Mouse (Mus musculus) forebrain, embryonic 12.5 days (tissue): ENCODE measurements around the gene Slx1b. TPM values are rescaled to one million over a fixed set of nuclear protein-coding genes. Genes with fewer than 3 reads are reported as not detected.
"Not testable (repeated sequence)": the region's sequence is repeated elsewhere in the genome, so short reads cannot be mapped to it uniquely, and the experiment has no call there.

Experiments used
- ATAC-seq: fragments of 200-750 bp; cut with Nextera tagmentation; 2 replicates; pipeline ENCODE4 v1.8.0; 2017; ENCODE audit warnings: moderate TSS enrichment; ENCODE audit not compliant: low FRiP score
- H3K27ac ChIP-seq: fragments of 300-500 bp; sonication (generic); 2 replicates; pipeline ENCODE4 v1.5.1; 2016; ENCODE audit warnings: mild to moderate bottlenecking
- H3K27me3 ChIP-seq: fragments of 300-500 bp; sonication (generic); 2 replicates; pipeline ENCODE4 v1.6.1; 2016; ENCODE audit warnings: mild to moderate bottlenecking
- H3K36me3 ChIP-seq: fragments of 300-500 bp; sonication (generic); replicated peaks from 2 replicates; pipeline ENCODE4 v1.6.1; 2016; ENCODE audit warnings: mild to moderate bottlenecking
- H3K4me1 ChIP-seq: fragments of 300-500 bp; sonication (generic); 2 replicates; pipeline ENCODE4 v1.6.1; 2016
- H3K4me2 ChIP-seq: fragments of 300-500 bp; sonication (generic); 2 replicates; pipeline ENCODE4 v1.6.1; 2016; ENCODE audit warnings: mild to moderate bottlenecking, moderate library complexity
- H3K4me3 ChIP-seq: fragments of 300-500 bp; sonication (generic); replicated peaks from 2 replicates; pipeline ENCODE4 v1.5.1; 2016; ENCODE audit warnings: mild to moderate bottlenecking
- H3K9ac ChIP-seq: fragments of 300-500 bp; sonication (generic); 2 replicates; pipeline ENCODE4 v1.6.1; 2016; ENCODE audit warnings: mild to moderate bottlenecking
- H3K9me3 ChIP-seq: fragments of 300-500 bp; sonication (generic); 2 replicates; pipeline ENCODE4 v1.6.1; 2016
- WGBS: fragments of 180-500 bp; shearing (Covaris S2); methylation state at CpG from one replicate; pipeline ENCODE4 v1.1.7; 2016; 5-methylcytosine and 5-hydroxymethylcytosine counted together
- polyA plus RNA-seq: library from polyadenylated mRNA; unstranded; fragments of >200 nt; fragmentation: Nextera tagmentation; extraction: Ambion mirVana; gene quantifications from 2 replicates; pipeline ENCODE4 v1.2.1, GENCODE M21; 2016

Gene Slx1b
- polyA plus RNA-seq, 1 experiment from 2014 or later: 14.9 TPM

GRCm38 (mm10) chr7:126691676-126692075, 3.9 kb downstream of the Slx1b start:
- H3K27me3 ChIP-seq: no peaks in the 10 kb centered on the region
- WGBS: 84% methylated on average over 5 of the region's 5 CpGs
- ATAC-seq: no peak

GRCm38 (mm10) chr7:126690737-126691136, 4.8 kb downstream of the Slx1b start:
- 87% methylated on average over 3 of the region's 3 CpGs for WGBS

More at GRCm38 (mm10) chr7:126691676-126692075, 3.9 kb downstream of the Slx1b start:
- H3K9ac ChIP-seq: no peak overlapping the region
- H3K4me1 ChIP-seq: peaks cover 18% of the 10 kb centered on the region
- H3K27ac ChIP-seq: no peak overlapping the region
- no peaks in the 10 kb centered on the region for H3K9me3 ChIP-seq
- H3K36me3 ChIP-seq: peaks cover 29% of the 10 kb centered on the region
- H3K4me2 ChIP-seq: no peak overlapping the region
- no peak overlapping the region for H3K4me3 ChIP-seq

GRCm38 (mm10) chr7:126689021-126689420, 6.6 kb downstream of the Slx1b start:
- no peaks in the 10 kb centered on the region for H3K27me3 ChIP-seq
- H3K36me3 ChIP-seq: peaks cover 29% of the 10 kb centered on the region
- no peak overlapping the region for H3K4me3 ChIP-seq
- 83% methylated on average over 3 of the region's 3 CpGs for WGBS
- no peaks in the 10 kb centered on the region for H3K9me3 ChIP-seq
- peaks cover 6% of the 10 kb centered on the region for H3K4me1 ChIP-seq
- ATAC-seq: no peak
- no peak overlapping the region for H3K9ac ChIP-seq
- no peak overlapping the region for H3K4me2 ChIP-seq
- H3K27ac ChIP-seq: no peak overlapping the region

More at GRCm38 (mm10) chr7:126690737-126691136, 4.8 kb downstream of the Slx1b start:
- H3K4me3 ChIP-seq: no peak overlapping the region
- H3K9me3 ChIP-seq: no peaks in the 10 kb centered on the region
- peaks cover 29% of the 10 kb centered on the region for H3K36me3 ChIP-seq
- H3K4me2 ChIP-seq: no peak overlapping the region
- no peak overlapping the region for H3K9ac ChIP-seq
- no peaks in the 10 kb centered on the region for H3K27me3 ChIP-seq
- no peak for ATAC-seq
- peaks cover 12% of the 10 kb centered on the region for H3K4me1 ChIP-seq
- H3K27ac ChIP-seq: no peak overlapping the region

GRCm38 (mm10) chr7:126688156-126688555, 7.4 kb downstream of the Slx1b start:
- H3K4me1 ChIP-seq, ATAC-seq, H3K27me3 ChIP-seq, H3K4me3 ChIP-seq, H3K9me3 ChIP-seq, H3K4me2 ChIP-seq, H3K27ac ChIP-seq, H3K9ac ChIP-seq: not testable (repeated sequence)
- 76% methylated on average over 4 of the region's 4 CpGs for WGBS
- peaks cover 29% of the 10 kb centered on the region for H3K36me3 ChIP-seq

- H3K9ac ChIP-seq: no peak overlapping the region
Measured at GRCm38 (mm10) chr7:126681221-126681620, 14.4 kb downstream of the Slx1b start.

GRCm38 (mm10) chr7:126679683-126680082, 15.9 kb downstream of the Slx1b start:
- Histone ChIP-seq H3K9ac (no peak overlapping the region), H3K4me2 (no peak overlapping the region), H3K4me1 (no peaks in the 10 kb centered on the region), H3K4me3 (no peak overlapping the region), H3K9me3 (no peaks in the 10 kb centered on the region), H3K27ac (no peak overlapping the region), H3K27me3 (no peaks in the 10 kb centered on the region), H3K36me3 (peaks cover 12% of the 10 kb centered on the region)
- ATAC-seq: no peak
- 94% methylated on average over 5 of the region's 5 CpGs for WGBS

More at GRCm38 (mm10) chr7:126681221-126681620, 14.4 kb downstream of the Slx1b start:
- 97% methylated on average over 5 of the region's 5 CpGs for WGBS
- no peak overlapping the region for H3K4me2 ChIP-seq
- no peaks in the 10 kb centered on the region for H3K4me1 ChIP-seq
- ATAC-seq: no peak
- no peaks in the 10 kb centered on the region for H3K9me3 ChIP-seq
- H3K4me3 ChIP-seq: no peak overlapping the region
- H3K36me3 ChIP-seq: peaks cover 3% of the 10 kb centered on the region
- no peaks in the 10 kb centered on the region for H3K27me3 ChIP-seq
- no peak overlapping the region for H3K27ac ChIP-seq

GRCm38 (mm10) chr7:126678545-126679341, 16.8 kb downstream of the Slx1b start:
- Histone ChIP-seq H3K4me3 (no peak overlapping the region), H3K4me1 (no peaks in the 10 kb centered on the region), H3K27me3 (no peaks in the 10 kb centered on the region), H3K27ac (no peak overlapping the region), H3K4me2 (no peak overlapping the region), H3K36me3 (peaks cover 12% of the 10 kb centered on the region), H3K9ac (no peak overlapping the region), H3K9me3 (no peaks in the 10 kb centered on the region)
- ATAC-seq: no peak
- WGBS: 87% methylated on average over 8 of the region's 8 CpGs

- Histone ChIP-seq H3K9ac (no peak overlapping the region), H3K4me3 (no peak overlapping the region), H3K9me3 (no peaks in the 10 kb centered on the region), H3K36me3 (peaks cover 22% of the 10 kb centered on the region), H3K27me3 (no peaks in the 10 kb centered on the region), H3K4me1 (no peaks in the 10 kb centered on the region), H3K27ac (no peak overlapping the region), H3K4me2 (no peak overlapping the region)
- no peak for ATAC-seq
- WGBS: 92% methylated on average over 4 of the region's 4 CpGs
Measured at GRCm38 (mm10) chr7:126676631-126677220, 18.9 kb downstream of the Slx1b start.

GRCm38 (mm10) chr7:126676207-126676606, 19.4 kb downstream of the Slx1b start, which contains the start of gene Sult1a1:
TSS of gene Sult1a1 (minus strand) at chr7:126676432.
- ATAC-seq: no peak
- Histone ChIP-seq H3K4me1 (no peaks in the 10 kb centered on the region), H3K4me3 (no peak within 1 kb of the TSS), H3K27ac (no peak within 1 kb of the TSS), H3K27me3 (no peaks in the 10 kb centered on the region), H3K36me3 (peaks cover 27% of the 10 kb centered on the region), H3K9me3 (no peaks in the 10 kb centered on the region), H3K4me2 (no peak within 1 kb of the TSS), H3K9ac (no peak within 1 kb of the TSS)
- 79% methylated on average over 1 of the region's 1 CpGs for WGBS

- no peak for ATAC-seq
- H3K9ac ChIP-seq: no peak overlapping the region
- H3K4me2 ChIP-seq: no peak overlapping the region
- 96% methylated on average over 8 of the region's 8 CpGs for WGBS
- no peaks in the 10 kb centered on the region for H3K27me3 ChIP-seq
- no peak overlapping the region for H3K27ac ChIP-seq
- H3K4me3 ChIP-seq: no peak overlapping the region
- no peaks in the 10 kb centered on the region for H3K4me1 ChIP-seq
- H3K9me3 ChIP-seq: no peaks in the 10 kb centered on the region
- peaks cover 38% of the 10 kb centered on the region for H3K36me3 ChIP-seq
Measured at GRCm38 (mm10) chr7:126675104-126675503, 20.5 kb downstream of the Slx1b start.

GRCm38 (mm10) chr7:126672111-126672510, 23.5 kb downstream of the Slx1b start:
- no peak overlapping the region for H3K4me2 ChIP-seq
- H3K4me3 ChIP-seq: no peak overlapping the region
- no peak overlapping the region for H3K9ac ChIP-seq
- no peaks in the 10 kb centered on the region for H3K4me1 ChIP-seq
- no peak overlapping the region for H3K27ac ChIP-seq
- H3K27me3 ChIP-seq: no peaks in the 10 kb centered on the region
- peaks cover 49% of the 10 kb centered on the region for H3K36me3 ChIP-seq
- 95% methylated on average over 9 of the region's 9 CpGs for WGBS
- H3K9me3 ChIP-seq: no peaks in the 10 kb centered on the region
- ATAC-seq: no peak

GRCm38 (mm10) chr7:126670152-126670551, 25.4 kb downstream of the Slx1b start:
- Histone ChIP-seq H3K9me3 (no peaks in the 10 kb centered on the region), H3K9ac (no peak overlapping the region), H3K4me2 (no peak overlapping the region), H3K36me3 (peaks cover 54% of the 10 kb centered on the region), H3K4me1 (no peaks in the 10 kb centered on the region), H3K27ac (no peak overlapping the region), H3K4me3 (no peak overlapping the region), H3K27me3 (no peaks in the 10 kb centered on the region)
- ATAC-seq: no peak
- 94% methylated on average over 3 of the region's 3 CpGs for WGBS

GRCm38 (mm10) chr7:126668452-126668851, 27.1 kb downstream of the Slx1b start:
- H3K36me3 ChIP-seq: peaks cover 60% of the 10 kb centered on the region
- H3K27ac ChIP-seq: no peak overlapping the region
- ATAC-seq: no peak
- H3K9me3 ChIP-seq: no peaks in the 10 kb centered on the region
- 89% methylated on average over 5 of the region's 5 CpGs for WGBS
- H3K27me3 ChIP-seq: no peaks in the 10 kb centered on the region
- no peak overlapping the region for H3K4me3 ChIP-seq
- H3K4me1 ChIP-seq: no peaks in the 10 kb centered on the region
- no peak overlapping the region for H3K4me2 ChIP-seq
- H3K9ac ChIP-seq: no peak overlapping the region
